Mouse (Mus musculus) hindbrain, embryonic 11.5 days (tissue): Measurements from ENCODE around the gene Ckm. TPM values are rescaled to one million over a fixed set of nuclear protein-coding genes. Genes with fewer than 3 reads are reported as not detected.

ENCODE experiments used
- ATAC-seq: fragments of 200-750 bp; cut with Nextera tagmentation; 2 replicates; pipeline ENCODE4 v1.8.0; 2017; ENCODE audit warnings: mild to moderate bottlenecking, moderate TSS enrichment, moderate library complexity; ENCODE audit not compliant: low FRiP score
- DNase-seq: peaks from one replicate; pipeline ENCODE4 v3.0.0-alpha.2; 2015; ENCODE audit warnings: low spot score
- H3K27ac ChIP-seq: fragments of 300-500 bp; sonication (generic); 2 replicates; pipeline ENCODE4 v1.5.1; 2014; ENCODE audit warnings: mild to moderate bottlenecking, low read depth, low read length
- H3K27me3 ChIP-seq: fragments of 300-500 bp; sonication (generic); 2 replicates; pipeline ENCODE4 v1.6.1; 2014; ENCODE audit warnings: mild to moderate bottlenecking, low read length, moderate library complexity, mixed read lengths; ENCODE audit not compliant: control insufficient read depth, insufficient read depth
- H3K36me3 ChIP-seq: fragments of 300-500 bp; sonication (generic); 2 replicates; pipeline ENCODE4 v1.6.1; 2014; ENCODE audit warnings: mild to moderate bottlenecking, low read length, moderate library complexity, mixed read lengths; ENCODE audit not compliant: control insufficient read depth, insufficient read depth
- H3K4me1 ChIP-seq: fragments of 300-500 bp; sonication (generic); replicated peaks from 2 replicates; pipeline ENCODE4 v1.6.1; 2014; ENCODE audit warnings: low read length, mixed read lengths; ENCODE audit not compliant: control insufficient read depth, insufficient read depth
- H3K4me2 ChIP-seq: fragments of 300-500 bp; sonication (generic); replicated peaks from 2 replicates; pipeline ENCODE4 v1.6.1; 2014; ENCODE audit warnings: mild to moderate bottlenecking, low read depth, low read length
- H3K4me3 ChIP-seq: fragments of 300-500 bp; sonication (generic); 2 replicates; pipeline ENCODE4 v1.5.1; 2014; ENCODE audit warnings: low read depth, low read length
- H3K9ac ChIP-seq: fragments of 300-500 bp; sonication (generic); 2 replicates; pipeline ENCODE4 v1.6.1; 2014; ENCODE audit warnings: low read depth, low read length
- H3K9me3 ChIP-seq: fragments of 300-500 bp; sonication (generic); 2 replicates; pipeline ENCODE4 v1.6.1; 2016; ENCODE audit warnings: low read length; ENCODE audit not compliant: control insufficient read depth
- WGBS: fragments of 180-500 bp; shearing (Covaris S2); extraction: QIAGEN DNeasy Blood & Tissue Kit; methylation state at CpG from one replicate; pipeline ENCODE4 v1.1.7; 2014; 5-methylcytosine and 5-hydroxymethylcytosine counted together
- polyA plus RNA-seq: library from polyadenylated mRNA; unstranded; fragments of >200 nt; fragmentation: Nextera tagmentation; extraction: Ambion mirVana; gene quantifications from 2 replicates; pipeline ENCODE4 v1.2.1, GENCODE M21; 2014

Gene Ckm
- polyA plus RNA-seq, 1 experiment from 2014 or later, result not detected

GRCm38 (mm10) chr7:19400946-19401345 is 3.6 kb upstream of the Ckm start:
- H3K36me3 ChIP-seq, result no peaks in the 10 kb centered on the region
- no peak overlapping the region for H3K9ac ChIP-seq
- WGBS, result 85% methylated on average over 4 of the region's 4 CpGs
- H3K27ac ChIP-seq, result no peak overlapping the region
- peaks cover 42% of the 10 kb centered on the region for H3K27me3 ChIP-seq
- DNase-seq, result no peak
- peaks cover 10% of the 10 kb centered on the region; the same call in 1 of the 2 replicates for H3K4me1 ChIP-seq
- no peak overlapping the region for H3K4me2 ChIP-seq
- no peak for ATAC-seq
- no peak overlapping the region for H3K4me3 ChIP-seq
- no peaks in the 10 kb centered on the region for H3K9me3 ChIP-seq

DNA sequence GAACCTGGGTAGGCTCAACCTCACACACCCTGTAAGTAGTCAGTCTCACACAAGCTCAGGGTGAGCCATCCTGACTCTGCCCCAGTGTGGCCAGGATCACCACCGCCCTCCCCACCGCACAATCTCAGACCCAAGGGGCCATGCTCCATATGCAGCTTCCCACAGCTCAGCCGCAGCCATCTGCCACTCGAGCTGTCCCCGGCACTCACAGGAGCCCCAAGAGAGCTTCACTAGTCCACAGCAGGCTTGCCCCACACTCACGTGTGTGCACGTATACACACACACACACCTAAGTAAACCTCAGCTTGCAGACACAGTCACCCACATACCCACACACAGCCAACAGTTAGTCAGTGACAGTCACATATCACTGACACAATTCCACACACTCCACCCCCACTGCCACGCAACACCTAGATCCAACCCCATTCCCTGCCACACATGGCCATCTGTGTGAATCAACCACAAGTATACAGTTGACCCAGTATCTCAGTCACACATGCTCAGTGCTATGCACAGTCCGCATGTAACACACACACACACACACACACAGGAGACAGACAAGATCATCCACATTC is 2.0 kb upstream of the Ckm start:
- H3K27me3 ChIP-seq, result peaks cover 42% of the 10 kb centered on the region

DNA sequence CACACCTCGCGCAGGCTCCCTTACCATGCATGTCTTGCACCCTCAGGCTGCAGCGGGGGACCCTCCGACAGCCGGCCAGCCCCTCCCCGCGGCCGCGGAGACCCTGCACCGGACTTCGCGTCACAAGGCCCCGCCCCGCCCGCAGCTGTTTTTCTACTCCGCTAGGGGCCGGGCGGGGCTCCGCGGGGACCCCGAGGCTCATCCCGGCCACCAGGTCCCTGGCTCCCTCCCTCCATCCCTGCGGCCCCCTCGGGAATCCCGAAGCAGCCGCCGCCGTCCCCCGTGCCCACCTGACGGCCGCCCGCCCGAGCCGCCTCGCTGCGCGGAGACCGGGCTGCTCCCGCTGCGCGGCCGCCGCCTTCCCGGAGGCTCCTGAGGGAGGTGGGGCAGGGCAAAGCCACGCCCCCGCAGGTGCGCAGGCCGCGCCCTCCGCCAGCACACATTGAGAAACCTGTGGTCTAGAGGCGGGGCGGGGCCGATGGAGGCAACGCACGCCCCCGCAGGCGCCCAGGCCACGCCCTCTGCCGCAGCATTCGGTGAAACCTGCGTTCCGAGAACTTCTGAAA is 762 bp upstream of the Ckm start, which contains the start of gene Klc3:
TSS of gene Klc3 (minus strand) at position 374 of the 566 bp plus-strand sequence.
- DNase-seq (peak; percentile 51), ATAC-seq (no peak)
- Histone ChIP-seq H3K9me3 (no peaks in the 10 kb centered on the region), H3K4me2 (peak within 1 kb of the TSS; percentile 94), H3K9ac (peak within 1 kb of the TSS; percentile 44), H3K27me3 (peaks cover 42% of the 10 kb centered on the region), H3K4me1 (peaks cover 10% of the 10 kb centered on the region; the same call in 1 of the 2 replicates), H3K27ac (no peak within 1 kb of the TSS), H3K4me3 (peak within 1 kb of the TSS; percentile 52), H3K36me3 (no peaks in the 10 kb centered on the region)
- WGBS, result 1% methylated on average over 61 of the region's 62 CpGs

More for the DNA sequence above, 2.0 kb upstream of the Ckm start:
- H3K9me3 ChIP-seq, result no peaks in the 10 kb centered on the region
- peaks cover 10% of the 10 kb centered on the region; the same call in 1 of the 2 replicates for H3K4me1 ChIP-seq
- H3K9ac ChIP-seq, result no peak overlapping the region
- no peak overlapping the region for H3K4me3 ChIP-seq
- ATAC-seq, result no peak
- H3K27ac ChIP-seq, result no peak overlapping the region
- DNase-seq, result no peak
- WGBS, result 82% methylated on average over 9 of the region's 9 CpGs
- H3K36me3 ChIP-seq, result no peaks in the 10 kb centered on the region
- no peak overlapping the region for H3K4me2 ChIP-seq

GRCm38 (mm10) chr7:19405417-19405816 is 841 bp downstream of the Ckm start:
- no peak overlapping the region for H3K4me3 ChIP-seq
- 4% methylated on average over 19 of the region's 19 CpGs for WGBS
- H3K4me2 ChIP-seq, result no peak overlapping the region
- no peak overlapping the region for H3K9ac ChIP-seq
- H3K36me3 ChIP-seq, result no peaks in the 10 kb centered on the region
- peaks cover 31% of the 10 kb centered on the region for H3K27me3 ChIP-seq
- no peak overlapping the region for H3K27ac ChIP-seq
- DNase-seq, result peak; percentile 94
- ATAC-seq, result peak; percentile 68; the same call in 1 of the 2 replicates
- H3K4me1 ChIP-seq, result peaks cover 5% of the 10 kb centered on the region; the same call in 1 of the 2 replicates
- no peaks in the 10 kb centered on the region for H3K9me3 ChIP-seq

DNA sequence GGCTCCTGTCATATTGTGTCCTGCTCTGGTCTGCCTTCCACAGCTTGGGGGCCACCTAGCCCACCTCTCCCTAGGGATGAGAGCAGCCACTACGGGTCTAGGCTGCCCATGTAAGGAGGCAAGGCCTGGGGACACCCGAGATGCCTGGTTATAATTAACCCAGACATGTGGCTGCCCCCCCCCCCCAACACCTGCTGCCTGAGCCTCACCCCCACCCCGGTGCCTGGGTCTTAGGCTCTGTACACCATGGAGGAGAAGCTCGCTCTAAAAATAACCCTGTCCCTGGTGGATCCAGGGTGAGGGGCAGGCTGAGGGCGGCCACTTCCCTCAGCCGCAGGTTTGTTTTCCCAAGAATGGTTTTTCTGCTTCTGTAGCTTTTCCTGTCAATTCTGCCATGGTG is 5.2 kb downstream of the Ckm start:
- Histone ChIP-seq H3K9ac (no peak overlapping the region), H3K4me1 (no peaks in the 10 kb centered on the region)
- WGBS, result 63% methylated on average over 6 of the region's 6 CpGs

DNA sequence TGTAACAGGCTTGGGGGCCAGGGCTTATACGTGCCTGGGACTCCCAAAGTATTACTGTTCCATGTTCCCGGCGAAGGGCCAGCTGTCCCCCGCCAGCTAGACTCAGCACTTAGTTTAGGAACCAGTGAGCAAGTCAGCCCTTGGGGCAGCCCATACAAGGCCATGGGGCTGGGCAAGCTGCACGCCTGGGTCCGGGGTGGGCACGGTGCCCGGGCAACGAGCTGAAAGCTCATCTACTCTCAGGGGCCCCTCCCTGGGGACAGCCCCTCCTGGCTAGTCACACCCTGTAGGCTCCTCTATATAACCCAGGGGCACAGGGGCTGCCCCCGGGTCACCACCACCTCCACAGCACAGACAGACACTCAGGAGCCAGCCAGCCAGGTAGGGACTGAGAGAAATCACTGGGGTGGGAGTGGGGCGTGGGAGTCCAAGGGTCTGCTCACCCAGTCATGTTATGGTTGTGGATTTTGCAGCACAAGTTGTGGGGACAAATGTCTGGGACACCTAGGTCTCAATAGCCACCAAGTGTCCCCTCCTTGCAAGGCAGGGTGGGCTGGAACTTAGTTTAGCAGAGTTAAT is 6.3 kb downstream of the Ckm start:
- H3K4me3 ChIP-seq, result no peak overlapping the region
- 83% methylated on average over 10 of the region's 11 CpGs for WGBS
- H3K36me3 ChIP-seq, result no peaks in the 10 kb centered on the region
- no peak overlapping the region for H3K9ac ChIP-seq
- ATAC-seq, result no peak
- no peaks in the 10 kb centered on the region for H3K4me1 ChIP-seq
- no peaks in the 10 kb centered on the region for H3K9me3 ChIP-seq
- H3K4me2 ChIP-seq, result no peak overlapping the region
- H3K27me3 ChIP-seq, result 0 out of 2 replicates have a peak, but pooled peaks cover 2% of the 10 kb centered on the region
- H3K27ac ChIP-seq, result no peak overlapping the region
- DNase-seq, result no peak

More for the DNA sequence above, 5.2 kb downstream of the Ckm start:
- Histone ChIP-seq H3K27ac (no peak overlapping the region), H3K4me3 (no peak overlapping the region), H3K9me3 (no peaks in the 10 kb centered on the region), H3K27me3 (peaks cover 6% of the 10 kb centered on the region), H3K4me2 (no peak overlapping the region), H3K36me3 (no peaks in the 10 kb centered on the region)
- DNase-seq (no peak), ATAC-seq (no peak)

DNA sequence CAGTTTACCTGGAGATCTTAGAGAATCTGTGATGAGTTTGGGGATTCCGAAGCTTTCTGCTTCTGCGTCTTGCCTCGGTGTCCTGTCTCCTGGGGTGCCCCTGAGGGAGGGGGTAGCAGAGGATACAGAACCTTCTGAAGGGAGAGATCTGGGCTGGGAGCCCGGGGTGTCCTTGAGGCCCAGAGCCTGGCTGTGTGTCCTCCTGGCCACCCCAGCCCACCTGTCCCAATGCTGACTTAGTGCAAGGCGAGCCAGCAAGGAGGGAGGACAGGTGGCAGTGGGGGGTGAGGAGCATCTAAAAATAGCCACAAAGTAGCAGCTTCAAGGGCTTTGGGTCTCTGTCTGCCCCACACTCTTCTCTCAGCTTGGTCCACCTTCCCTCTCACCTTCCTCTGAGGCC is 7.2 kb downstream of the Ckm start:
- Histone ChIP-seq H3K9ac (no peak overlapping the region), H3K4me2 (no peak overlapping the region), H3K27ac (no peak overlapping the region), H3K4me3 (no peak overlapping the region), H3K9me3 (no peaks in the 10 kb centered on the region), H3K27me3 (0 out of 2 replicates have a peak, but pooled peaks cover 2% of the 10 kb centered on the region), H3K36me3 (no peaks in the 10 kb centered on the region), H3K4me1 (no peaks in the 10 kb centered on the region)
- ATAC-seq, result no peak
- no peak for DNase-seq
- WGBS, result 82% methylated on average over 5 of the region's 5 CpGs

DNA sequence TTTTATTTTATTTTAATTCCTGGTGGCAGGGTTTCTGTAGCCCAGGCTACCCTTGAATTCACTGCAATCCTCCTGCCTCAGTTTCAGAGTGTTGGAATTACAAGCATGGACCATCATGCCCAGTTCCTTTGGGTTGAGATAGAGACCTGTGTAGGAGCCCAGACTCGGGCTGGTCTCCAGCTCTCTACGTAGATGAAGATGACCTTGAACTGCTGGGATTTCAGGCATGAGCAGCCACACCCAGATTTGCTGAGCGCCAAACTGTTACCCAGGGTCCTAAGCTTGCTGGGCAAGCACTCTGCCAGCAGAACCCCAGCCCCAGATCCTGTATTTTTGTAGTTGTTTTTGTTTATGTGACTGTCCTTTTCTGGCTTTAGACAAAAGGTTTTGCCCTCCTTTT is 8.9 kb downstream of the Ckm start:
- WGBS, result 89% methylated on average over 3 of the region's 3 CpGs
- H3K4me1 ChIP-seq, result no peaks in the 10 kb centered on the region
- H3K9me3 ChIP-seq, result no peaks in the 10 kb centered on the region
- no peak overlapping the region for H3K9ac ChIP-seq
- ATAC-seq (no peak), DNase-seq (no peak)
- H3K36me3 ChIP-seq, result no peaks in the 10 kb centered on the region
- H3K27ac ChIP-seq, result no peak overlapping the region
- H3K4me2 ChIP-seq, result no peak overlapping the region
- no peak overlapping the region for H3K4me3 ChIP-seq
- H3K27me3 ChIP-seq, result peaks cover 4% of the 10 kb centered on the region; the same call in 1 of the 2 replicates

- Histone ChIP-seq H3K4me1 (no peaks in the 10 kb centered on the region), H3K36me3 (no peaks in the 10 kb centered on the region), H3K9me3 (no peaks in the 10 kb centered on the region), H3K9ac (no peak overlapping the region), H3K4me3 (no peak overlapping the region), H3K27ac (no peak overlapping the region), H3K27me3 (peaks cover 27% of the 10 kb centered on the region), H3K4me2 (no peak overlapping the region)
- DNase-seq, result no peak
- WGBS, result 82% methylated on average over 15 of the region's 15 CpGs
- ATAC-seq, result no peak
Measured at GRCm38 (mm10) chr7:19416590-19416989, 12.0 kb downstream of the Ckm start.
